Mouse (Mus musculus): ENCODE measurements around the gene Gm5129. TPM values are rescaled to one million over a fixed set of nuclear protein-coding genes. Genes with fewer than 3 reads are reported as not detected.
A peak's percentile ranks its signal among the peaks of the same experiment; 100 is the strongest.

Gm5129 gene
- polyA plus RNA-seq, 1 experiment from 2014 or later, result not detected

- 88% methylated on average over 1 of the region's 1 CpGs for WGBS
- H3K9me3 ChIP-seq (ENCODE audit: control insufficient read depth, low read length), result no peaks in the 10 kb centered on the region
- no peak overlapping the region for H3K27ac ChIP-seq (ENCODE audit: low read depth, low read length)
- no peak overlapping the region for H3K9ac ChIP-seq (replicated peaks; ENCODE audit: low read depth, low read length)
- no peak overlapping the region for H3K4me2 ChIP-seq (ENCODE audit: low read depth, low read length)
- H3K4me1 ChIP-seq (ENCODE audit: control insufficient read depth, insufficient read depth, low read length), result no peaks in the 10 kb centered on the region
- no peak overlapping the region for H3K4me3 ChIP-seq (ENCODE audit: low read depth, low read length)
- no peaks in the 10 kb centered on the region; the same call in 1 of the 2 replicates for H3K36me3 ChIP-seq (ENCODE audit: control insufficient read depth, insufficient read depth, low read length)
- H3K27me3 ChIP-seq (ENCODE audit: control insufficient read depth, insufficient read depth, low read length), result no peaks in the 10 kb centered on the region
- no peak for ATAC-seq (ENCODE audit: low read depth)
Measured at GRCm38 (mm10) chr5:29770935-29771334, 35.2 kb upstream of the Gm5129 start.

DNA sequence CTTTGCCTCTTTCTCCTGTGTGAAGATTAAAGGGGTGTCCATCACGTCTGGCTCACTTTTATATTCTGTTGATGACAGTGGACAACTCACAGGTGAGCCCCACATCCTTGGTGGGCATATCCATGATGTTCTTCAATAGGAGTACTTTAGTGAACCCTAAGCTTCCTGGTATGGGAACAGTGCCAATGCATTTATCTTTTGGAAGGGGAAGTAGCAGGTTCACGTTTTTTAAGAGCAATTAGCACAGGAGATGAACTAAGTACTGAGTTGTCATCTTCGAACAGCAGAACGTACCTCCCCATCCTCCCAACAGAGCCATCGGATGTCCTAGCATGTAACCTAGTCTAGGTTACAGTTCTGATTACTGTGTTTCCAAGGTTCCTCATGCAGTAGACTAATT lies 23.6 kb upstream of the Gm5129 start:
- 85% methylated on average over 5 of the region's 5 CpGs for WGBS
- H3K4me2 ChIP-seq (ENCODE audit: low read depth, low read length), result no peak overlapping the region
- H3K27ac ChIP-seq (ENCODE audit: low read depth, low read length), result no peak overlapping the region
- peaks cover 30% of the 10 kb centered on the region for H3K36me3 ChIP-seq (ENCODE audit: control insufficient read depth, insufficient read depth, low read length)
- no peak overlapping the region for H3K4me3 ChIP-seq (ENCODE audit: low read depth, low read length)
- H3K9ac ChIP-seq (replicated peaks; ENCODE audit: low read depth, low read length), result no peak overlapping the region
- H3K27me3 ChIP-seq (ENCODE audit: control insufficient read depth, insufficient read depth, low read length), result no peaks in the 10 kb centered on the region
- ATAC-seq (ENCODE audit: low read depth), result no peak
- no peaks in the 10 kb centered on the region for H3K4me1 ChIP-seq (ENCODE audit: control insufficient read depth, insufficient read depth, low read length)
- H3K9me3 ChIP-seq (ENCODE audit: control insufficient read depth, low read length), result no peaks in the 10 kb centered on the region

- no peak for ATAC-seq (ENCODE audit: low read depth)
- no peak overlapping the region for H3K4me2 ChIP-seq (ENCODE audit: low read depth, low read length)
- no peak overlapping the region for H3K9ac ChIP-seq (replicated peaks; ENCODE audit: low read depth, low read length)
- H3K4me1 ChIP-seq (ENCODE audit: control insufficient read depth, insufficient read depth, low read length), result no peaks in the 10 kb centered on the region
- H3K27ac ChIP-seq (ENCODE audit: low read depth, low read length), result no peak overlapping the region
- no peaks in the 10 kb centered on the region for H3K9me3 ChIP-seq (ENCODE audit: control insufficient read depth, low read length)
- no peak overlapping the region for H3K4me3 ChIP-seq (ENCODE audit: low read depth, low read length)
- H3K27me3 ChIP-seq (ENCODE audit: control insufficient read depth, insufficient read depth, low read length), result no peaks in the 10 kb centered on the region
- H3K36me3 ChIP-seq (ENCODE audit: control insufficient read depth, insufficient read depth, low read length), result peaks cover 43% of the 10 kb centered on the region
Measured at GRCm38 (mm10) chr5:29752894-29753293, 17.2 kb upstream of the Gm5129 start.

DNA sequence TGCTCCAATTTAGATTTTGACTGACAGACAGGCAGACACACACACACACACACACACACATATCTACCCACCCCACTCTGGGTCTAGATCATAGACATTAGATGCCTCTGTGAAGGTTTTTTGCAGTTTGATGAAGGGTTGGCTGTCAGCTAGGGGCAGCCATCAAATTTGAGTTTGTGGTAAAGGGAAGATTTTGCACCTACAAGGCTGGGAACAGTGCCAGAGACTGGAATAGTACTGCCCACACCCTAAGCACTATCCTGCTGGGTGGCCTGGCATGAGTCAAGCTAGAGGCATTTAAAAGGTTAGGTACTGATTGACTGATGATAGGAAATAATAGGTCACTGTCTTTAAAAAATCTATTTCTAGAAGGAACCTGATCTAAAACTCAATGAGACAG lies 15.6 kb upstream of the Gm5129 start:
- H3K4me2 ChIP-seq (ENCODE audit: low read depth, low read length), result no peak overlapping the region
- no peaks in the 10 kb centered on the region for H3K9me3 ChIP-seq (ENCODE audit: control insufficient read depth, low read length)
- peaks cover 41% of the 10 kb centered on the region for H3K36me3 ChIP-seq (ENCODE audit: control insufficient read depth, insufficient read depth, low read length)
- no peaks in the 10 kb centered on the region for H3K4me1 ChIP-seq (ENCODE audit: control insufficient read depth, insufficient read depth, low read length)
- no peaks in the 10 kb centered on the region for H3K27me3 ChIP-seq (ENCODE audit: control insufficient read depth, insufficient read depth, low read length)
- H3K9ac ChIP-seq (replicated peaks; ENCODE audit: low read depth, low read length), result no peak overlapping the region
- no peak for ATAC-seq (ENCODE audit: low read depth)
- no peak overlapping the region for H3K27ac ChIP-seq (ENCODE audit: low read depth, low read length)
- H3K4me3 ChIP-seq (ENCODE audit: low read depth, low read length), result no peak overlapping the region

GRCm38 (mm10) chr5:29747661-29748060 lies 11.9 kb upstream of the Gm5129 start:
- 85% methylated on average over 2 of the region's 2 CpGs for WGBS
- Histone ChIP-seq H3K36me3 (ENCODE audit: control insufficient read depth, insufficient read depth, low read length) (peaks cover 17% of the 10 kb centered on the region; the same call in 1 of the 2 replicates), H3K4me3 (ENCODE audit: low read depth, low read length) (no peak overlapping the region), H3K9me3 (ENCODE audit: control insufficient read depth, low read length) (no peaks in the 10 kb centered on the region), H3K27ac (ENCODE audit: low read depth, low read length) (no peak overlapping the region), H3K4me1 (ENCODE audit: control insufficient read depth, insufficient read depth, low read length) (no peaks in the 10 kb centered on the region), H3K27me3 (ENCODE audit: control insufficient read depth, insufficient read depth, low read length) (no peaks in the 10 kb centered on the region), H3K4me2 (ENCODE audit: low read depth, low read length) (no peak overlapping the region), H3K9ac (replicated peaks; ENCODE audit: low read depth, low read length) (no peak overlapping the region)
- no peak for ATAC-seq (ENCODE audit: low read depth)

GRCm38 (mm10) chr5:29741093-29741492 lies 5.4 kb upstream of the Gm5129 start:
- no peak overlapping the region for H3K27ac ChIP-seq (ENCODE audit: low read depth, low read length)
- 88% methylated on average over 4 of the region's 4 CpGs for WGBS
- no peak overlapping the region for H3K4me2 ChIP-seq (ENCODE audit: low read depth, low read length)
- no peaks in the 10 kb centered on the region for H3K27me3 ChIP-seq (ENCODE audit: control insufficient read depth, insufficient read depth, low read length)
- no peak overlapping the region for H3K4me3 ChIP-seq (ENCODE audit: low read depth, low read length)
- H3K36me3 ChIP-seq (ENCODE audit: control insufficient read depth, insufficient read depth, low read length), result no peaks in the 10 kb centered on the region
- H3K4me1 ChIP-seq (ENCODE audit: control insufficient read depth, insufficient read depth, low read length), result peaks cover 12% of the 10 kb centered on the region; the same call in 1 of the 2 replicates
- no peak for ATAC-seq (ENCODE audit: low read depth)
- no peak overlapping the region for H3K9ac ChIP-seq (replicated peaks; ENCODE audit: low read depth, low read length)
- no peaks in the 10 kb centered on the region for H3K9me3 ChIP-seq (ENCODE audit: control insufficient read depth, low read length)

DNA sequence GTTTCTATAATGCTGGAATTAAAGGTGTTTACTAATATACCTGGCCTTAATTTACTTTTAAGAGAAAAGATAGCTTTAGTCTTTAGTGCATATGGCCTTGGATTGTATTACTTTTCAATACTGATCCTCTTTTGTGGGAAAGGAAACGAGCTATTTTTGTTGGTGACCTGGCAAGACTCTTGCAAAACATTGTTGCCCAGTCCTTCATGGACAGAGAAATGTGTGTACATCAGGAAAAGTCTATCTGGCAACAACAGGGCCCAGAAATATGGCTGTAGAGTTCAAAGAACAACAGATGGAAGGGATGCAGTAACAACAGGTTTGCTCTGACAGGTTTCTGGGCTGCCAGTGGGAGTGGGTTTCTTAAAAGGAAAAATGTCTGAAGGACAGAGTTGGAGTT lies 4.9 kb upstream of the Gm5129 start:
- H3K27ac ChIP-seq (ENCODE audit: low read depth, low read length), result no peak overlapping the region
- H3K36me3 ChIP-seq (ENCODE audit: control insufficient read depth, insufficient read depth, low read length), result no peaks in the 10 kb centered on the region
- no peak overlapping the region for H3K4me2 ChIP-seq (ENCODE audit: low read depth, low read length)
- WGBS, result 88% methylated on average over 1 of the region's 1 CpGs
- no peak overlapping the region for H3K9ac ChIP-seq (replicated peaks; ENCODE audit: low read depth, low read length)
- peaks cover 12% of the 10 kb centered on the region; the same call in 1 of the 2 replicates for H3K4me1 ChIP-seq (ENCODE audit: control insufficient read depth, insufficient read depth, low read length)
- ATAC-seq (ENCODE audit: low read depth), result no peak
- H3K9me3 ChIP-seq (ENCODE audit: control insufficient read depth, low read length), result no peaks in the 10 kb centered on the region
- no peaks in the 10 kb centered on the region for H3K27me3 ChIP-seq (ENCODE audit: control insufficient read depth, insufficient read depth, low read length)
- no peak overlapping the region for H3K4me3 ChIP-seq (ENCODE audit: low read depth, low read length)

GRCm38 (mm10) chr5:29738076-29738475 lies 2.3 kb upstream of the Gm5129 start:
- peaks cover 16% of the 10 kb centered on the region; the same call in 1 of the 2 replicates for H3K4me1 ChIP-seq (ENCODE audit: control insufficient read depth, insufficient read depth, low read length)
- H3K9ac ChIP-seq (replicated peaks; ENCODE audit: low read depth, low read length), result no peak overlapping the region
- no peak for ATAC-seq (ENCODE audit: low read depth)
- 86% methylated on average over 4 of the region's 4 CpGs for WGBS
- no peak overlapping the region for H3K4me3 ChIP-seq (ENCODE audit: low read depth, low read length)
- no peak overlapping the region for H3K27ac ChIP-seq (ENCODE audit: low read depth, low read length)
- no peaks in the 10 kb centered on the region for H3K36me3 ChIP-seq (ENCODE audit: control insufficient read depth, insufficient read depth, low read length)
- H3K4me2 ChIP-seq (ENCODE audit: low read depth, low read length), result no peak overlapping the region
- no peaks in the 10 kb centered on the region for H3K9me3 ChIP-seq (ENCODE audit: control insufficient read depth, low read length)
- H3K27me3 ChIP-seq (ENCODE audit: control insufficient read depth, insufficient read depth, low read length), result no peaks in the 10 kb centered on the region

- H3K4me1 ChIP-seq (ENCODE audit: control insufficient read depth, insufficient read depth, low read length), result peaks cover 16% of the 10 kb centered on the region; the same call in 1 of the 2 replicates
- no peak overlapping the region for H3K4me3 ChIP-seq (ENCODE audit: low read depth, low read length)
- H3K27ac ChIP-seq (ENCODE audit: low read depth, low read length), result no peak overlapping the region
- H3K27me3 ChIP-seq (ENCODE audit: control insufficient read depth, insufficient read depth, low read length), result no peaks in the 10 kb centered on the region
- WGBS, result 88% methylated on average over 5 of the region's 5 CpGs
- H3K36me3 ChIP-seq (ENCODE audit: control insufficient read depth, insufficient read depth, low read length), result no peaks in the 10 kb centered on the region
- peak overlapping the region; percentile 92; the same call in 1 of the 2 replicates for H3K4me2 ChIP-seq (ENCODE audit: low read depth, low read length)
- no peak overlapping the region for H3K9ac ChIP-seq (replicated peaks; ENCODE audit: low read depth, low read length)
- H3K9me3 ChIP-seq (ENCODE audit: control insufficient read depth, low read length), result no peaks in the 10 kb centered on the region
- no peak for ATAC-seq (ENCODE audit: low read depth)
Measured at GRCm38 (mm10) chr5:29737471-29737870, 1.7 kb upstream of the Gm5129 start.
